Mouse (Mus musculus): Measurements from ENCODE around the gene Wfdc1.

GRCm38 (mm10) chr8:119708471-119708870, 42.3 kb downstream of the Wfdc1 start:
- TF ChIP-seq CTCF (IDR thresholded peaks at IDR 0.05; ENCODE audit: low read depth, low read length) (no peak), GATA1 (IDR thresholded peaks at IDR 0.05; ENCODE audit: borderline replicate concordance, low read length) (no peak)

Data from G1E (cell line).